Mouse (Mus musculus) bone marrow macrophage, adult 2 months (primary cell): ENCODE data around the gene Sipa1l3. TPM values are rescaled to one million over a fixed set of nuclear protein-coding genes. Genes with fewer than 3 reads are reported as not detected.

Experiments
- H3K27ac ChIP-seq: 2 replicates; pipeline ENCODE4 v1.5.1; 2012; ENCODE audit warnings: low read depth, low read length; ENCODE audit not compliant: insufficient read depth
- H3K4me1 ChIP-seq: 2 replicates; pipeline ENCODE4 v1.6.1; 2012; ENCODE audit warnings: low read length; ENCODE audit not compliant: control insufficient read depth, insufficient read depth
- H3K4me3 ChIP-seq: 2 replicates; pipeline ENCODE4 v1.5.1; 2012; ENCODE audit warnings: mild to moderate bottlenecking, low read length, moderate library complexity; ENCODE audit not compliant: insufficient read depth
- CTCF ChIP-seq: IDR thresholded peaks from 2 replicates; pipeline ENCODE4 v1.5.1; 2012; ENCODE audit warnings: low read depth, mild to moderate bottlenecking, low read length, moderate library complexity
- POLR2A ChIP-seq: IDR thresholded peaks from 2 replicates; pipeline ENCODE4 v1.6.1; 2012; ENCODE audit warnings: mild to moderate bottlenecking, low read depth, low read length, borderline replicate concordance
- polyA plus RNA-seq: library from polyadenylated mRNA; stranded (reverse); fragments of >200 nt; gene quantifications from 2 replicates; pipeline ENCODE4 v1.2.4, GENCODE M21; 2012; ENCODE audit not compliant: missing spikeins, insufficient read depth, insufficient read length

The Sipa1l3 gene
- polyA plus RNA-seq, 1 experiment, result 23.4 TPM

DNA sequence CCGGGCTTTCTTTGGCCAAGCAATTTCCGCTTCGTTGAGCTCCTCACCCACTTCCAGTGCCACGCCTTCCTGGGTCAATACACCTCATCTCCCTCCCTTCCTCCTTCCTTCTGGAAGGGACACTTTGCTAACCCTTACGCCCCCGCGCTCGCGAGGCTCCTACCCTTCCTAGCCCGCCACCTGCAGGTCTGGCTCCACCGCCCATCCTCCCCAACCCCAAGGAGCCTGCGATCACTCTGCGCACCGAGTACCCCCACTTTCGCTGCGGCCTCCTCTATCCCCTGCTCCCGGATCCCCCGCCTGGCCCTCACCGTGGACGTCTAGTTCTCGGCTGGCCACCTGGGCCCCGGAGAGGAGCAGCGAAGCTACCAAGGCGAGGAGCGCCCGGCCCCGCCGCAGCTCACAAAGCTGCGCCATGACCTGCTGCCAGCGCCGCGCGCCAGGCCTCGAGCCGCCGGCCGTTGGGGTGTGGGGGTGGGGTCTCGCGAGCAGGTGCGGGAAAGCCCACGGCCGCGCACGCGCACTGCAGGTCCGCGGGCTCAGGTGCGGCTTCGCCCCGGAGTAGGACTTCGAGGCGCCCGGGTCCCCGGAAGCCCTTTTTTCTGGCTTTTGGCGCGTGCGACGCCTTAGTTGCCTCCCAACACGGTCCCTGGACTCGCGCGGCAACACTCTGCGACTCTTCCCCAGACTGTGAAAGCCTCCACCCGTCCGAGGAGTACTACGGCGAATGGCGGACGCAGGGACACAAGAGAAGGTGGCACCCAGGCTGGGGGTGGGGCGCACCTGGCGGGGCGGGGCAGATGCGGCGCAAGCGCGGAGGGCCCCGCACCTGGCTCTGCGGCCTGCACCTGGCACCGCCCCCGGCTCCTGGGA, 237.0 kb downstream of the Sipa1l3 start, which contains the start of gene Spint2:
TSS of gene Spint2 (minus strand) at position 712 of the 873 bp plus-strand sequence.
- no peak within 1 kb of the TSS for H3K27ac ChIP-seq
- H3K4me1 ChIP-seq, result peaks cover 5% of the 10 kb centered on the region
- TF ChIP-seq CTCF (no peak), POLR2A (no peak)
- H3K4me3 ChIP-seq, result peak within 1 kb of the TSS; percentile 51

DNA sequence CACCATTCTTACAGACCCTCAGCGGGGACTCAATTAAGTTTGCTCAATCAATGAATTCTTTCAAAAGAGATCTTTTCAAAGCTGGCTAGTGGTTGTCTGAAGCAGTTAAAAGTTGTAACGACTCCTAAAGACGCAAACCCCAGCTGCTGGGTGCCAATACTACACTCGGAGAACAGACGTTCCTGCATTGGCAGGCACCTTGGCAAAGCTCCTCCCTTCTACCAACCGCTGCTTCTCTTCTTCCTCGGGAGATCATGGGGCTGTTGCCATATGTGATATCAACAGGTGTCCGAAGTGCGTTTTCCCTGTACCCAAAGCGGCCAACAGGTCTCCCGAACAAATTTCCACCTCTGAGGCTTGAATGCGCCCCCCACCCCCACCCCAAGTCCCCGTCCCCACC, 237.6 kb downstream of the Sipa1l3 start:
- Histone ChIP-seq H3K4me3 (no peak overlapping the region), H3K4me1 (peaks cover 6% of the 10 kb centered on the region), H3K27ac (no peak overlapping the region)
- TF ChIP-seq CTCF (no peak), POLR2A (no peak)

DNA sequence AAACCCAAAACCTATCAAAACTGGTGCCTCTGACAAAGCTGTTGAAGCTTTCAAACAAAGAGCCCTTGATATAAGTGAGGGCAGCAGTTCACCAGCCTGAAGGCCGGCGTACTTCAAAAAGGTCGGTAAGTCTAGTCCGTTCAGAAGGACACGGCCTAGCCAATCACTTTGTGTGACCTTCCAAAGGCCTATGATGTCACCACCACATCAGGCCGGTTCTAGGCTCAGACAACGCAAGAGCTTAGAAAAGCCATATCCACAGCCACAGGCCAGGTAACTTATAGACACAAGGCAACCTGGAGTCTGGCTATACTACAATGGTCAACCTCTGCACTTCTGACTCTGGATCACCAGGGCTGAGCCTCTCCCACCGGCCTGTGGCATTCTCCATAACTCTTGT, 238.5 kb downstream of the Sipa1l3 start:
- TF ChIP-seq POLR2A (no peak), CTCF (no peak)
- no peak overlapping the region for H3K4me3 ChIP-seq
- H3K4me1 ChIP-seq, result peaks cover 6% of the 10 kb centered on the region
- H3K27ac ChIP-seq, result no peak overlapping the region

DNA sequence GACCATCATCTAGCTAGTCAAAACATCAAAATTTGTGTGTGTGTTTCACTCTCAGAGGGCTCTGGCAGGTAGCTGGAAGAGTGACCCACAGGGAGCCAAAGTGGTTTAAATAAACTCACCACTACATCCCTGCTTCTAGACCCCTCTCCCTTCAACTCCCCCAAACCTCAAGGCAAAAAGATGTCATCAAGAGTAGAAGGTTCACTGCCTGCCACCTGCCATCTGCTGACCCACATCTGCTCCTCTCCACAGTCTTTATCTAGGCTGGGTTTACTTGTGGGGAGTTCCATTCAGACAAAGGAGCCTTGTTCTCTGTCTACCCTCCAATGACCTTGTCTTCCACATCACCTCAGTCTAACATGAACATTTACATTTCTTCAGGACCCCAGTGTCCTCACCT, 239.2 kb downstream of the Sipa1l3 start:
- H3K4me1 ChIP-seq, result peaks cover 6% of the 10 kb centered on the region
- no peak for TF ChIP-seq CTCF
- TF ChIP-seq POLR2A, result no peak
- H3K4me3 ChIP-seq, result no peak overlapping the region
- no peak overlapping the region for H3K27ac ChIP-seq

DNA sequence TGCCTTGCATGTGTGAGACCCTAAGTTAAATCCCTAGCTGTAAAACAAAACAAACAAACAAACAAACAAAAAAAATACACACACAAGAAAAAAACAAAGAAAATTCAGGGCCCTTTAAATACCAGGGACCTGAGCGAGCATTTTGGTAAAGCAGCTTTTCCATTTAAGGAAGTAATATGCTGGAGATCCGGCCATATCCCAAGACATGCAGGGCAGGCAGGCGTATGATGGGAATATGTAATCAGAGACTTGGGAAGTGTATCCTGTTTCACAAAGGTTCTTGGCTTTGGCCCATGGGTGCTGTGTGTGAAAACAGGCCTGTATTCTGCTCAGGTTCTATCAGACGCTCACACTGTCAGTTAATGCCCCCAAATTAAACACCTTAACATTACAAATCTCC, 240.9 kb downstream of the Sipa1l3 start:
- H3K27ac ChIP-seq, result no peak overlapping the region
- peaks cover 6% of the 10 kb centered on the region for H3K4me1 ChIP-seq
- no peak overlapping the region for H3K4me3 ChIP-seq
- TF ChIP-seq POLR2A (no peak), CTCF (no peak)

DNA sequence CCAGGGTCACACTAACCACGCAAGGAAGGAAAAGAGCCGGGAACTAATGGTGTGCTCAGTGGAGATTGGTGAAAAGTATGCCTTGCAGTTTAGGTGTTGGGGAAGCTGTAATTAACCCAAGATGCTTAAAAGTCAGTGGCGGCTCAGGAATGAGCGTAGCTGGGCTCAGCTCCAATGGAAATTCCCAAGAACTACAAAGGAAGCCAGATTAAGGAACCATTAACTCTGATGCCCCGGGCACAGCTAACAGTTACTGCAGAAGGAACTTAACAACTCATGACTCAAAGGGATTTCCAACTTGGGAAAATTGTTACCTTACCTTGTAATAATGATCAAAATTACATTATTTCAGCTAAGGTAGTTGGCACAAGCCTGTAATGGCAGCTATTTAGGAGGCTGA, 241.7 kb downstream of the Sipa1l3 start:
- peaks cover 6% of the 10 kb centered on the region for H3K4me1 ChIP-seq
- TF ChIP-seq POLR2A, result no peak
- TF ChIP-seq CTCF, result no peak
- H3K4me3 ChIP-seq, result no peak overlapping the region
- no peak overlapping the region for H3K27ac ChIP-seq

DNA sequence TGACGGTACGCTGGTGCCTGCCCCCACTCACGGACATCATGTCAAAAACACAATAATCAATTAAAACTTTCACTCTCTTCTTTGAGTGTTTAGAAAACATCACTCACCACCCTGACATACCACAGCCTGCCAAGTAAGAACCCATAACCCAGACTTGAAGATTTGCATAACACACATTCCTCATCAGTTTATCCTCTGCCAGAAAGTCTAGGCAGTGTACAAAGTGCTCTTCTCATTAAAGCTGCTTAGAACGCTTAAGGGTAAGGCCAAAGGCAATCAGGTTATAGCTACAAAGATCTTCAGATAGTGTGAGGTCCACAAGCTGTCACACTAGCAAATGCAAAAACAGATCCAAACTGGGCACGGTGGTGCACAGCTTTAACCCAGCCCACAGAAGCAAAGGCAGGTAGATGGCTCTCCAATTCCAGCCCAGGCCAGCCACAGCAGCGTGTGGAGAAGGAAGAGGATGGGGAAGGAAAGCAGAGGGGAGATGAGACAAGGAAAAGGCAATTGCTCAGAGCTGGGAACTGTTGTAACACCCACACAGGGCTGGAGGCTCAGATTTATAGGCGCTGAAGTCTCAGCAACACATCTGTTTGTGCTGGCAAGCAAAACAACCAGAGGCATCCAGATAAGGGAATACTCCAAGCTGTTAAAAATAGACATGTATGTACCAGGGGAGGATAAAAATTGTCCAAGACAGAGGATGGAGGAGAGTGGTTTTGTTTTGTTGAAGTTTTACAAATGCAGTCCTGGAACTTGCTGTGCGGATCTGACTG, 246.6 kb downstream of the Sipa1l3 start:
- Histone ChIP-seq H3K4me1 (peaks cover 4% of the 10 kb centered on the region), H3K27ac (no peak overlapping the region), H3K4me3 (no peak overlapping the region)
- TF ChIP-seq POLR2A (no peak), CTCF (no peak)

DNA sequence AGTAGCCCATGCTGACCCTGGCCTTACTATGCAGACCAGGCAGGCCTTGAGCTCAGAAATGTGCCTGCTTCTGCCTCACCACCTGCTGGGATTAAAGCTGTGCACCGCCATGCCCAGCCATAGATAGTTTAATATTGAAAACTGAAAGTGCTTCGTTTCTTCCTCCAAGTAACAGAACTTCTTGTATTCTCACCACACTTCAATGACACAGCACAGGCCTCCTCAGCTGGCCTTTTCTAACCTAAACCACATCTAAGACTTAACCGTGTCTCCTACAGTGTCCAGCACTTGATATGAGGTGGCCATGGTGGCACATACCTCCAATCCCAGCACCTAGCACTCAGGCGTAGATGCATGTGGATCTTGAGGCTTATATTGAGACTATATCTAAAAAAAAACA, 248.0 kb downstream of the Sipa1l3 start:
- Histone ChIP-seq H3K4me3 (no peak overlapping the region), H3K4me1 (no peaks in the 10 kb centered on the region), H3K27ac (no peak overlapping the region)
- TF ChIP-seq POLR2A (no peak), CTCF (no peak)

Other genes starting within 250 kb of the Sipa1l3 start
- 0.91 TPM in 1 of 2 replicates, not detected in the other for gene Spint2, start 236.7 kb downstream of the Sipa1l3 start, polyA plus RNA-seq
- not detected in 2 replicates for gene Ppp1r14a, start 229.3 kb downstream of the Sipa1l3 start, polyA plus RNA-seq
- gene Dpf1, start 214.7 kb downstream of the Sipa1l3 start, polyA plus RNA-seq, result 0.60 TPM in 1 of 2 replicates, not detected in the other
- 0.29 TPM in 1 of 2 replicates, not detected in the other for gene Catsperg2, start 208.4 kb upstream of the Sipa1l3 start, polyA plus RNA-seq
- gene Zfp84, start 249.9 kb upstream of the Sipa1l3 start, polyA plus RNA-seq, result 10.3 and 12.5 TPM in 2 replicates